Mouse (Mus musculus): ENCODE measurements at regions not wholly inside any gene's neighbourhood (a gene's known extent, or its start where the extent isn't known, plus 50 kb on each side); places are given as distances from the start of the nearest gene placed in this dataset.
"Not testable (repeated sequence)": the region's sequence is repeated elsewhere in the genome, so short reads cannot be mapped to it uniquely, and the experiment has no call there.

DNA sequence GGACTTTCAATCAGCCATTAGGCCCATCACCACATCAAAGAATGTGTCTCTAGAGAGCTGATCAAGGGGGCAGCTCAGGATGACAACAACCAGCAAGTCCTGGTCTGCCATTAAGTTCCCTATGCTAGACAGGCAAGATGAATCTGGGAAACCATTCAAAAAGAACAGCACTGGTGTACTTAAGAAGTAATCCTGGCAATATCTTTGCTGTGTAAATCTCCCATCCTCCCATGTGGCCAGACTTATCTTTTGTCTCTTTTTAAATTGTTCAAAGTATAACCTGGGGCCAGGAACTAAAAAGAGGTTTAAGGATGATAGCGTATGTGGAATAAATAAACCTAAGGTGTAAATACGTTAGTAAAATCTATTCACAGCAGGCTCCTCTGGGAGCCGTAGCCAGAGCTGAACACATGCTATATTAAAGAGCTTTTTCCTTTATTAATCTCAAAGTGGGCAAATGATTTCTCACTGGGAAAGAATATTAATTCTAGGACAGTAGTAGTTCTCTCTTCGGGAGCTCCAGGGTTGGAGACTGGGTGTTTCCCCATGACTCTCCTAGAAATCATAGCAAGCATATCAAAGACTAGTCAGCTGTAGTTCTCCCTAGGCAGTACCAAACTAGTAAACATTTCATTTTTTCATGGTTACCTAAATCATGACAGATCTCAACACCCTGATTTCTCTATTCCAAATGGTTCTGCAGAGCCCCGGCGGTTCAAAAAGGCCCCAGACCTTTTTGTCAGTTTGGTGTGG, 216.8 kb upstream of the Zpld1 start:
- Histone ChIP-seq H3K27ac (ENCODE audit: low read length) (no peak overlapping the region), H3K9ac (replicated peaks; ENCODE audit: low read depth) (no peak overlapping the region), H3K4me2 (replicated peaks; ENCODE audit: low read depth, low read length) (no peak overlapping the region)

DNA sequence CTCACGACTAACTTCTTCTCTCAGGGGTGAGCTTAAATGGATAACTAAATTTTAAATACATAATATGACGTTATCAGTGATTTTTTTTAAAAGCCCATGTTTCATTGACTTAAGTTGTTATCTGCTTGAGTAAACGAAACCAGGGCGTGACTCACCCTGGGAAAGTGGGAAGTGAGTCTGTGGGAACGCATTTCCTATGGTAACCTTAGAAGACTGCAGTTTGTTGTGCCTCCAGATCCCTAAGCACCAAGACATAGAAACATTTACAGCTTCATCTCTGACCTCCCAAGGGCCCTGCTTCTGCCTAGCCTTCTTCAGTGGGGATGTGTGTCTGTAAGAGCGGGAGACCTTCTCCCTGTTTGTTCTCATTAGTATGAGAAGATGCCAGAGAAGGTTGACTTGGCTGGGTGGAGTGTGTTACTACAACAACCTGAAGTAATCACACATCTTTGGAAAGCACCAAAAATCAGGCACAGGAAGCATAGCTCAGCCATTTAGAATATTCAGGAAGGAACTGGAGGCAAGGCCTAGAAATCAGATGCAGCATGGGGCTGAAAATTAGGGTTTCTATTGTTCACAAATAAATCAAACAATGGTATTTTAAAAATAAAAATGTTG, 207.1 kb upstream of the Zpld1 start:
- no peak overlapping the region for H3K4me2 ChIP-seq (replicated peaks; ENCODE audit: low read depth, low read length)
- H3K4me1 ChIP-seq (ENCODE audit: insufficient read depth, low read depth, low read length), result no peaks in the 10 kb centered on the region
- TF ChIP-seq CTCF (IDR thresholded peaks at IDR 0.05), result no peak
- peak; percentile 68; the same call in 1 of the 2 replicates for TF ChIP-seq EP300 (IDR thresholded peaks at IDR 0.05)
- no peak overlapping the region for H3K9ac ChIP-seq (replicated peaks; ENCODE audit: low read depth)
- ATAC-seq, result peak; percentile 82
- no peaks in the 10 kb centered on the region for H3K9me3 ChIP-seq (ENCODE audit: low read length)
- no peak overlapping the region for H3K27ac ChIP-seq (ENCODE audit: low read length)
- no peak overlapping the region for H3K4me3 ChIP-seq (ENCODE audit: low read depth, low read length)
- peak; percentile 60 for DNase-seq (ENCODE audit: low spot score)
- H3K27me3 ChIP-seq (replicated peaks; ENCODE audit: insufficient read depth, low read length), result no peaks in the 10 kb centered on the region
- no peaks in the 10 kb centered on the region for H3K36me3 ChIP-seq (ENCODE audit: insufficient read depth, low read length)
- 27% methylated on average over 6 of the region's 6 CpGs for WGBS

More for the DNA sequence above, 216.8 kb upstream of the Zpld1 start:
- Histone ChIP-seq H3K9me3 (ENCODE audit: low read length) (no peaks in the 10 kb centered on the region), H3K36me3 (ENCODE audit: insufficient read depth, low read length) (no peaks in the 10 kb centered on the region), H3K4me3 (ENCODE audit: low read depth, low read length) (no peak overlapping the region), H3K4me1 (ENCODE audit: insufficient read depth, low read depth, low read length) (no peaks in the 10 kb centered on the region), H3K27me3 (replicated peaks; ENCODE audit: insufficient read depth, low read length) (no peaks in the 10 kb centered on the region)
- ATAC-seq, result no peak
- WGBS, result 87% methylated on average over 6 of the region's 6 CpGs
- no peak for DNase-seq (ENCODE audit: low spot score)
- TF ChIP-seq CTCF (IDR thresholded peaks at IDR 0.05), result no peak
- TF ChIP-seq EP300 (IDR thresholded peaks at IDR 0.05), result no peak

DNA sequence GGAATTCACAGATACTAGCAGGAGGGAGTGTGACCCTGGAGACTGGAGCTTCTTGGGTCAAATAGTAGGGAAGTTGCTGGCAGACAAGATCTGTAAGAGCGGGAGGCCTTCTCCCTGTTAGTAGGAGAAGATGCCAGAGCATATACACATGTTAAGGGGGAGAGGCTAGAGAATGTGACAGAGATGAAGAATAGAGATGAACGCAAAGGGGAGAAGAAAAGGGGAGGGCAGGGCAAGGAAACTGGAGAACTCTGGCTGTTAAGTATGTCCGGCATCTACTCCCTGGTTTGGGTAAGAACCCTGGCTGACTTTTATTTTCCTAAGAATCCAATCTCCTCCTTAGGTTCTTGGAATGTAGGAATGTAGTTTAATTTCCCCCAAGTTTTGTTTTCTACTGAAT, 206.5 kb upstream of the Zpld1 start:
- peak; percentile 29 for DNase-seq (ENCODE audit: low spot score)
- Histone ChIP-seq H3K4me3 (ENCODE audit: low read depth, low read length) (no peak overlapping the region), H3K9me3 (ENCODE audit: low read length) (no peaks in the 10 kb centered on the region), H3K27me3 (replicated peaks; ENCODE audit: insufficient read depth, low read length) (no peaks in the 10 kb centered on the region), H3K4me1 (ENCODE audit: insufficient read depth, low read depth, low read length) (no peaks in the 10 kb centered on the region), H3K27ac (ENCODE audit: low read length) (no peak overlapping the region), H3K36me3 (ENCODE audit: insufficient read depth, low read length) (no peaks in the 10 kb centered on the region), H3K4me2 (replicated peaks; ENCODE audit: low read depth, low read length) (no peak overlapping the region), H3K9ac (replicated peaks; ENCODE audit: low read depth) (no peak overlapping the region)
- ATAC-seq, result peak; percentile 30; the same call in 1 of the 2 replicates
- WGBS, result 54% methylated on average over 3 of the region's 3 CpGs
- TF ChIP-seq CTCF (IDR thresholded peaks at IDR 0.05) (no peak), EP300 (IDR thresholded peaks at IDR 0.05) (no peak)

DNA sequence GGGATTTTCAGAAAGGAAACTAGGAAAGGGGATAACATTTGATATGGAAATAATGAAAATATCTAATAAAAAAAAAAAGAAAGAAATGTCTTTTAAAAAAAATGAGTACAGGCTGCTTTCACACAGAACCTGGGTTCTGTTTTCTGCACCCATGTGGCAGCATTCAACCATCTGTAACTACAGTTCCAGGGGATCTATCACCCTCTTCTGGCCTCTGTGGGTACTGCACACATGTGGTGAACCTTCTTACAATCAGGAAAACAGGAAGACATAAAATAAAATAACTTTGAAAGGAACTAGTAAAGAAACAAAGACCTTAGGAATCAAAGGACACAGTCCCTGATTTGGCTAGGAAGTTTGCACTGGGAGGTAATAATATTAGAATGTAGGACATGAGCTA, 205.5 kb upstream of the Zpld1 start:
- Histone ChIP-seq H3K36me3 (ENCODE audit: insufficient read depth, low read length) (no peaks in the 10 kb centered on the region), H3K9ac (replicated peaks; ENCODE audit: low read depth) (no peak overlapping the region), H3K27ac (ENCODE audit: low read length) (no peak overlapping the region), H3K9me3 (ENCODE audit: low read length) (no peaks in the 10 kb centered on the region), H3K4me3 (ENCODE audit: low read depth, low read length) (no peak overlapping the region), H3K4me2 (replicated peaks; ENCODE audit: low read depth, low read length) (no peak overlapping the region), H3K27me3 (replicated peaks; ENCODE audit: insufficient read depth, low read length) (no peaks in the 10 kb centered on the region), H3K4me1 (ENCODE audit: insufficient read depth, low read depth, low read length) (no peaks in the 10 kb centered on the region)
- no peak for DNase-seq (ENCODE audit: low spot score)
- ATAC-seq, result no peak
- peak; percentile 46 for TF ChIP-seq CTCF (IDR thresholded peaks at IDR 0.05)
- TF ChIP-seq EP300 (IDR thresholded peaks at IDR 0.05), result no peak

DNA sequence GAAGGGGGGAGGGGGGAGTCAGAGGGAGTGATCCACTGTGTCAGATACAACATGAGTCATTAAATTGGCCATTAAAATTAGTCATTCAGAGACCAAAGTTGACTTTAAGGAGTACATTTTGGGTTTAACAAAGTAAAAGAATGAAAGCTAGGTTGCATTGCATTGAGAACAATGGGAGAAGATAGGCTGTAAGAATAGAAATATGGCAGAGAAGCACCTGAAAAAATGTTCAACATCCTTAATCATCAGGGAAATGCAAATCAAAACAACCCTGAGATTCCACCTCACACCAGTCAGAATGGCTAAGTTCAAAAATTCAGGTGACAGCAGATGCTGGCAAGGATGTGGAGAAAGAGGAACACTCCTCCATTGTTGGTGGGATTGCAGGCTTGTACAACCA, 202.0 kb upstream of the Zpld1 start:
- not testable (repeated sequence) for H3K36me3 ChIP-seq (ENCODE audit: insufficient read depth, low read length); H3K9me3 ChIP-seq (ENCODE audit: low read length); H3K4me1 ChIP-seq (ENCODE audit: insufficient read depth, low read depth, low read length); H3K27me3 ChIP-seq (replicated peaks; ENCODE audit: insufficient read depth, low read length); H3K4me3 ChIP-seq (ENCODE audit: low read depth, low read length); ATAC-seq; H3K9ac ChIP-seq (replicated peaks; ENCODE audit: low read depth); H3K4me2 ChIP-seq (replicated peaks; ENCODE audit: low read depth, low read length); DNase-seq (ENCODE audit: low spot score); H3K27ac ChIP-seq (ENCODE audit: low read length)

DNA sequence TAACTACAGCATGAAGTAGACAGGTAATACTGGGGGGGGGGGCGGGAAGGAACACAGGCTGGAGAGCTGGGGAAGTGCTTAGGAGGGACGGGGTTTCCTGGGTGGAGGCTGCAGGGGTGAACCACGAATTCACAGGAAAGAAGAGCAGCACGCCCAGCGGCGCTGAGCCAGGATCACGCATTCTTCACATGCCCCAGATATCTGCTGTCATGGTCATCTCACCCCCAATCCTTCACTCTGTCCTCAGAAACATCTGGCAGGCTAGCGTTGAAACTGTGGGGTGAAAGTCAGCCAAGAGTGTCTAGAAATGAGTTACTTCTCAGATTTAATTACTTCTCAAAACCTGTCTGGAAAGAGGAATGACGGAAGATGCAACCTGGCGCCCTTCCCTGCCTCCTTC, 197.3 kb upstream of the Zpld1 start:
- H3K9me3 ChIP-seq (ENCODE audit: low read length), result no peaks in the 10 kb centered on the region
- TF ChIP-seq EP300 (IDR thresholded peaks at IDR 0.05) (no peak), CTCF (IDR thresholded peaks at IDR 0.05) (no peak)
- peak; percentile 62 for ATAC-seq
- no peak overlapping the region for H3K9ac ChIP-seq (replicated peaks; ENCODE audit: low read depth)
- DNase-seq (ENCODE audit: low spot score), result peak; percentile 53
- H3K4me3 ChIP-seq (ENCODE audit: low read depth, low read length), result no peak overlapping the region
- H3K4me2 ChIP-seq (replicated peaks; ENCODE audit: low read depth, low read length), result no peak overlapping the region
- H3K27me3 ChIP-seq (replicated peaks; ENCODE audit: insufficient read depth, low read length), result no peaks in the 10 kb centered on the region
- H3K36me3 ChIP-seq (ENCODE audit: insufficient read depth, low read length), result no peaks in the 10 kb centered on the region
- H3K4me1 ChIP-seq (ENCODE audit: insufficient read depth, low read depth, low read length), result no peaks in the 10 kb centered on the region
- no peak overlapping the region for H3K27ac ChIP-seq (ENCODE audit: low read length)
- WGBS, result 55% methylated on average over 10 of the region's 10 CpGs
